Mouse (Mus musculus) lung, postnatal 14 days (tissue): ENCODE results near the gene Vgll3.

Experiments used
- DNase-seq: peaks from one replicate; pipeline ENCODE4 v3.0.0; 2021

The Vgll3 gene

GRCm38 (mm10) chr16:65814918-65815881, at the start of gene Vgll3:
Gene Vgll3 (plus strand): TSS chr16:65815257.
- peak; percentile 66 for DNase-seq

DNA sequence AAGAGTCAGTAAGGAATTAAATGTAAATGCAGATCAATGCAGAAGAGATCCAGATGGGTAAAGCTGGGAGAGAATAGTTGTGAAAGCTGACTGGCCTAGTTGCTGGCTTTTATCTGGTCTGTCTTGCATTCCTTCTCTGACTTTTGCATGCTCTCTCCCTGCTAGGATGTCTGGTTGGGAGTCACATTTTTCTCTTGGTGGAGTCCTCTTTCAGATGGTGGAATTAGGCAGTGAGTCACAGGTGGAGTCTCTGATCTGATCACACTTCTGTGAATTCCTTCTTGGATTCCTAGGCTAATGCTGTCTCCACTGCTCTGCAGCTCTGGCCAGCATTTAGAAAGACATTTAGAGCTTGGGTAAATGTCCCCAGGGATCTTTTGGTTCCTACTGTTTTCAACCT, 49.1 kb upstream of the Vgll3 start:
- DNase-seq, result no peak

DNA sequence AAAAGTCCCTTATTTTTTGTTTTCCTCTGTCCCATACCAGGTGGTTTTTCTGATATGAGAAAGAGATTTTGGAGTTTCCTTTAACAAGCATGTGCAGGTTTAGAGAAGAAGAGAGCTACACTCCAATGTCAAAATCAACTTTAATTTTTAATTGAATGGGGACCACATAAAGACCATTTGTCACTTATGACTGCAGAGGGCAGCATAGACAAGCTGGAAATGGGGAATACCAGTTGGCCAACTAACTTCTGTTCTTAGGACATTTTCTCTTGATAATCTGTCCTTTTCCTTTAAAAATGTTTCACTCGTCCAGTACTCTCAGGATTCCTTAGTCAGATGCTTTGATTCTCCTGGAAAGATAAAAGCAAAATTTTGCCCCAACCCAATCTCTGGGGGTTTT, 29.1 kb upstream of the Vgll3 start:
- peak; percentile 33 for DNase-seq

DNA sequence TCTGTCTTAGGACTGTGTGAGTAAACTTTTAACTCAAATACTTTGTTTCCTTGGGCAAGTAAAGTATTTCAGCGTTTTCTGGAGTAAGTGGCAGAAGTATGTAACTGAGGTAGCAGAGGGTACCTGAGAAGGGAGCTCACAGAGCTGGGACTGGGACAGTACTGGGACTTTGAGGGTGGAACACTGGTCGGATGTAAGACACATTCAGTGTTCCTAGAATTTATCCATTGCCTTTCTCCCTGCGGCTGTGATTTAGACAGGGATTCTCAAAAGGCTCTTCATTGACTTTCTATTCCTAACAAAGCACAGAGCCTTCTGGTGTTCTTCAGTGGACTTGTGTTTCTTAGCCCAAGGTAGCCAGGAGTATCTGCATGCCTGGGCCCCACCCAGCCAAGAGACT, 1.0 kb downstream of the Vgll3 start:
- DNase-seq, result no peak

GRCm38 (mm10) chr16:65818779-65819178, 3.7 kb downstream of the Vgll3 start:
- peak; percentile 36 for DNase-seq

- no peak for DNase-seq
Measured at GRCm38 (mm10) chr16:65820803-65821202, 5.7 kb downstream of the Vgll3 start.

GRCm38 (mm10) chr16:65823721-65824120, 8.7 kb downstream of the Vgll3 start:
- DNase-seq, result no peak

GRCm38 (mm10) chr16:65828141-65828565, 13.1 kb downstream of the Vgll3 start:
- peak; percentile 57 for DNase-seq

- no peak for DNase-seq
Measured at GRCm38 (mm10) chr16:65829096-65829495, 14.0 kb downstream of the Vgll3 start.

DNA sequence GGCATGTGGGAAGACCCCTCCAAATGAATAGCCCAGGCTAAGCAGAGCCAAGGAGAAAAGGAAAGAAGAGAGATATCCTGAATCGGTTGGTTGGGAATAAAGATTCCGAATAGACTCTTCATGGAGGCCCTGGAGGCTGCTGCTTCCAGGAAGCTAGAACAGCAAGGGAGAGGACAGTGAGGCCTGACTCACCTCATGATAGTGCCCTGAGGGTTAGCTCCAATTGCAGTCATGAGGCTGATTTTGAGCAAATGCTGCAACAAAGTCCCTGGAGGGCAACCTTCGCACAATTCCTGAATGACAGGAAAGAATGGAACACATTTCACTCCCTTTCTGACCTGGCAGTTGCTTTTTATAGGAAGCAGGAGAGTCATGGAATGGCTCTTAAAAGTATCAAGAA, 19.7 kb downstream of the Vgll3 start:
- no peak for DNase-seq

DNA sequence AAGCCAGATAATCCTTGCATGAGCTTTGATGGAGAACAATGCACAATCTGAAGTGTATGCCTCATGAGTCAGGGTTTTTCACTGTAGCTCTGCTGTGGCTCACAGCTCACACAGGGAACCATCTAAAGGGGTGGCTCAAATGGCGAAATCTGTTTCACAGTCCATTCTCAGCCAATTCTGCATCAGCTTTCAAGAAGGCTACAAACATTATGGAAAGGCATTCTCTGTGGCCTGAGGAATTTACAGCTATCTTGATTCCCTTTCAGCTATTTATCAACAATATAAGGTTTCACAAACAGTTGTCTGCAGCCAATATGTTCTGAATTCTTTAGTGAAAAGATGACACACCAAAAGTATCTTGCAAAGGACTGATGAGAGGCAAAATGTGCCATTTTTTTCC, 35.1 kb downstream of the Vgll3 start:
- DNase-seq, result no peak

DNA sequence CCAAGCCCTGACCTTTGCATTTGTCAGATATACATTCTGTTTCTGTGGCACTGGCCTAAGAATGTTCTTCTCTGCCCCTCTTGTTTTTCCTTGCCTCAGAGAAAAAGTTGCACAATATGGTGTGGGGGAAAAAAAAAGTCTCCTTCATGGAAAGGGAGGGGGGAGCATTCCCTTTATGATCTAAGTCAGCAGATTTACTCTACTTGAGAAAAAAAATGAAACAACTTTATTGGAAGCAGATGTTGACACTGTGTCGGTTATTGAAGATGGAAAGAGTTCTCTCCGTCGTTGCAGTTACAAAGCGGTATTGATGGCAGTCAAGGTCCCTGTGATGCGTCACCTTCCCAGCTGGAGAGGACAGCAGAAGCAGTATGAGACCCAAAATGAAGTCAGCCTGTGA, 49.4 kb downstream of the Vgll3 start:
- DNase-seq, result no peak

DNA sequence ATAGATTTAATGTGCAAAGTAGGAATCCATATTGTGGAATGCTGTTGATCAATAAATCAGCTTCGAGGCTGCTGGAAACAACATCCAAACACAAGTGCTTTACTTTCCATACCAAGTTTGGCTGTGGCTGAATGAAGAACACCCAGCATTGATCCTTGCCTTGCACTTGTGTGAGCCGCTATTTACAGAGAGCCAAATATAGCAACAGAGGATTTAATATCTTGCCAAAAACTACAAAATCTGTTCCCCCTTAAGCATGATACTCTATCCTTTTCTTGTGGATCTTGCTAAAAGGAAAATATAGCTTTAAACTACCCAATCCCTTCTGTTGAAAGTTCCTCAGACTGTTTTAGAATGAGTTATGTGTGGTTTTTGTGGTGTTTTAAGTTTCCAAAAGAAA, 52.9 kb downstream of the Vgll3 start:
- no peak for DNase-seq

- no peak for DNase-seq
Measured at GRCm38 (mm10) chr16:65868933-65869332, 53.9 kb downstream of the Vgll3 start.

- DNase-seq, result peak; percentile 58
Measured at GRCm38 (mm10) chr16:65888940-65889339, 73.9 kb downstream of the Vgll3 start.
